Comparison of ENCODE assay signal across 17 mouse cellular contexts in genomic region chr9:22613271-22613824, GRCm38 (mm10).
DNase-seq lines count a peak whose midpoint lies in the region; ATAC-seq lines count a peak whose summit lies in the region.
"Had no signal": no experiment of that assay in that cellular context is flagged by ENCODE, and none has a peak within 500 bp of the region (broad histone marks: within the 10 kb centered on the region; RNA-seq: fewer than 3 reads in every experiment).

No protein-coding gene starts in this region.

- H3K4me2 ChIP-seq in lung, embryonic 15.5 days, result no peak overlapping the region
- H3K4me2 ChIP-seq: heart, embryonic 11.5 days; neural tube, embryonic 12.5 days had no signal

- 53% methylated on average over 6 of the region's 6 CpGs for WGBS in lung, embryonic 15.5 days

- H3K36me3 ChIP-seq in lung, embryonic 15.5 days, result no peaks in the 10 kb centered on the region
- H3K36me3 ChIP-seq: neural tube, embryonic 12.5 days had no signal

- no peaks in the 10 kb centered on the region for H3K4me1 ChIP-seq in lung, embryonic 15.5 days
- H3K4me1 ChIP-seq: neural tube, embryonic 12.5 days had no signal

- no peak for DNase-seq in frontal cortex, adult 2 months (ENCODE audit: extremely low spot score in 1 of 2, low spot score in 1 of 2)
- no peak for DNase-seq in lung, postnatal 4 days
- peak; percentile 11 for DNase-seq in right cerebral cortex, postnatal 4 days
- DNase-seq in right cerebral cortex, adult 18-20 months, result no peak
- DNase-seq in cerebellum, adult 9-10 months, result no peak
- DNase-seq: adrenal gland, adult 8-10 months; cerebellum, adult 11-12 months; cerebellum, postnatal 25 days; embryo, embryonic 11 days; heart, postnatal 10 days; liver; thymus, postnatal 25 days had no signal

- H3K27ac ChIP-seq in lung, embryonic 15.5 days, result no peak overlapping the region
- H3K27ac ChIP-seq: neural tube, embryonic 12.5 days had no signal

- no peaks in the 10 kb centered on the region for H3K9me3 ChIP-seq in lung, embryonic 15.5 days
- H3K9me3 ChIP-seq: neural tube, embryonic 12.5 days had no signal

- H3K4me3 ChIP-seq in lung, embryonic 15.5 days, result no peak overlapping the region
- H3K4me3 ChIP-seq: neural tube, embryonic 12.5 days had no signal

- H3K27me3 ChIP-seq in lung, embryonic 15.5 days, result no peaks in the 10 kb centered on the region
- H3K27me3 ChIP-seq: neural tube, embryonic 12.5 days had no signal

- ATAC-seq in frontal cortex, adult (ENCODE audit: low TSS enrichment), result peak; percentile 59; the same call in 1 of the 2 replicates
- peak; percentile 86 for ATAC-seq in lung, embryonic 15.5 days (ENCODE audit: borderline replicate concordance, extremely low read depth, low FRiP score, low TSS enrichment)
- ATAC-seq: inflammation-experienced regulatory T-cells, adult 6 months had no signal

- no peak overlapping the region for H3K9ac ChIP-seq in lung, embryonic 15.5 days
- H3K9ac ChIP-seq: neural tube, embryonic 12.5 days had no signal
